Comparison of ENCODE assay signal across 9 mouse cellular contexts in genomic region chr4:138724354-138725126, GRCm38 (mm10). TPM values are rescaled to one million over a fixed set of nuclear protein-coding genes. Genes with fewer than 3 reads are reported as not detected.
DNase-seq lines count a peak whose midpoint lies in the region; ATAC-seq and TF ChIP-seq lines count a peak whose summit lies in the region.
"Had no signal": no experiment of that assay in that cellular context is flagged by ENCODE, and none has a peak within 500 bp of the region (broad histone marks: within the 10 kb centered on the region; RNA-seq: fewer than 3 reads in every experiment).

TSS of gene Pla2g2c (plus strand) at chr4:138724792.

- H3K27ac ChIP-seq in kidney, postnatal 0 days: peak within 1 kb of the TSS; percentile 80
- H3K27ac ChIP-seq in hindbrain, embryonic 10.5 days: peak within 1 kb of the TSS; percentile 85
- peak within 1 kb of the TSS; percentile 84 for H3K27ac ChIP-seq in midbrain, embryonic 10.5 days (replicated peaks)
- H3K27ac ChIP-seq: liver, embryonic 14.5 days had no signal

- no peak within 1 kb of the TSS for H3K9ac ChIP-seq in kidney, postnatal 0 days (ENCODE audit: low read depth, low read length)
- H3K9ac ChIP-seq: liver, embryonic 14.5 days had no signal

- ATAC-seq in kidney, postnatal 0 days (replicated peaks; ENCODE audit: low FRiP score, low read depth): peak; percentile 49

- DNase-seq in kidney, postnatal 0 days (ENCODE audit: low spot score): no peak
- DNase-seq in kidney, postnatal 14 days: no peak
- DNase-seq in brain, adult 2 months (ENCODE audit: low read depth, low spot score): peak; percentile 87
- DNase-seq in hindbrain, embryonic 10.5 days (ENCODE audit: low spot score): no peak
- peak; percentile 21 for DNase-seq in midbrain, embryonic 10.5 days (ENCODE audit: low spot score)
- DNase-seq in cerebellum, adult 11-12 months: no peak
- DNase-seq in spleen, postnatal 10 days (ENCODE audit: low spot score in 2 of 2): no peak
- DNase-seq in urinary bladder, postnatal 14 days (ENCODE audit: low spot score): no peak

- peak within 1 kb of the TSS; percentile 46 for H3K4me2 ChIP-seq in kidney, postnatal 0 days (ENCODE audit: low read length)

- peaks cover 37% of the 10 kb centered on the region for H3K4me1 ChIP-seq in kidney, postnatal 0 days (replicated peaks; ENCODE audit: insufficient read depth, low read length)
- peaks cover 55% of the 10 kb centered on the region for H3K4me1 ChIP-seq in hindbrain, embryonic 10.5 days (replicated peaks)
- peaks cover 38% of the 10 kb centered on the region for H3K4me1 ChIP-seq in midbrain, embryonic 10.5 days

- H3K4me3 ChIP-seq in kidney, postnatal 0 days (replicated peaks; ENCODE audit: low read depth, low read length): no peak within 1 kb of the TSS; the same call in 1 of the 2 replicates
- peak within 1 kb of the TSS; percentile 50 for H3K4me3 ChIP-seq in hindbrain, embryonic 10.5 days
- peak within 1 kb of the TSS; percentile 53 for H3K4me3 ChIP-seq in midbrain, embryonic 10.5 days

- WGBS in kidney, postnatal 0 days: 25% methylated on average over 18 of the region's 18 CpGs
- WGBS in hindbrain, embryonic 10.5 days: 53% methylated on average over 18 of the region's 18 CpGs
- WGBS in midbrain, embryonic 10.5 days: 57% methylated on average over 18 of the region's 18 CpGs

- H3K36me3 ChIP-seq in kidney, postnatal 0 days (ENCODE audit: insufficient read depth, low read length): no peaks in the 10 kb centered on the region
- no peaks in the 10 kb centered on the region for H3K36me3 ChIP-seq in hindbrain, embryonic 10.5 days
- H3K36me3 ChIP-seq in midbrain, embryonic 10.5 days: 0 out of 2 replicates have a peak, but pooled peaks cover 2% of the 10 kb centered on the region

- H3K27me3 ChIP-seq in kidney, postnatal 0 days (ENCODE audit: insufficient read depth, low read length): no peaks in the 10 kb centered on the region
- no peaks in the 10 kb centered on the region; the same call in 1 of the 2 replicates for H3K27me3 ChIP-seq in hindbrain, embryonic 10.5 days (ENCODE audit: insufficient read depth, poor library complexity, severe bottlenecking)
- H3K27me3 ChIP-seq in midbrain, embryonic 10.5 days (ENCODE audit: low read depth, poor library complexity, severe bottlenecking): peaks cover 4% of the 10 kb centered on the region

- no peaks in the 10 kb centered on the region for H3K9me3 ChIP-seq in kidney, postnatal 0 days (replicated peaks; ENCODE audit: low read length)
- H3K9me3 ChIP-seq in hindbrain, embryonic 10.5 days: no peaks in the 10 kb centered on the region
- H3K9me3 ChIP-seq in midbrain, embryonic 10.5 days (replicated peaks): no peaks in the 10 kb centered on the region

- no peak for TF ChIP-seq CTCF in kidney, postnatal 0 days (IDR thresholded peaks at IDR 0.05; ENCODE audit: low read depth)

RNA-seq across cellular contexts. Expression of gene Pla2g2c, which starts in this region (rescaled TPM):
- 0.86 and 0.89 TPM in 2 replicates for polyA plus RNA-seq in kidney, postnatal 0 days (2015; fragmentation: Nextera tagmentation; extraction: Ambion mirVana)
- polyA plus RNA-seq in hindbrain, embryonic 10.5 days (2016; fragmentation: Nextera tagmentation; extraction: Ambion mirVana): 0.89 and 0.95 TPM in 2 replicates
- polyA plus RNA-seq in midbrain, embryonic 10.5 days (2016; fragmentation: Nextera tagmentation; extraction: Ambion mirVana): 0.62 and 0.70 TPM in 2 replicates

Comparison
In these comparisons a context has a peak if more than half of its experiments do, and no peak if none do; other contexts are left out.
1. Peak in ATAC-seq, H3K27ac ChIP-seq and H3K4me2 ChIP-seq in kidney, postnatal 0 days; RNA of the gene not detected or under 1 TPM.
2. Peak in DNase-seq, H3K4me3 ChIP-seq and H3K27ac ChIP-seq in midbrain, embryonic 10.5 days; RNA of the gene not detected or under 1 TPM.